Mouse (Mus musculus) ES-Bruce4 (cell line): ENCODE results near the gene Lrrn2.

ENCODE experiments used
- CTCF ChIP-seq: IDR thresholded peaks from one replicate; pipeline ENCODE4 v1.8.1; 2011; ENCODE audit warnings: low read depth, low read length
- POLR2A ChIP-seq: IDR thresholded peaks from one replicate; pipeline ENCODE4 v1.8.1; 2011; ENCODE audit warnings: low read length; ENCODE audit not compliant: insufficient read depth

DNA sequence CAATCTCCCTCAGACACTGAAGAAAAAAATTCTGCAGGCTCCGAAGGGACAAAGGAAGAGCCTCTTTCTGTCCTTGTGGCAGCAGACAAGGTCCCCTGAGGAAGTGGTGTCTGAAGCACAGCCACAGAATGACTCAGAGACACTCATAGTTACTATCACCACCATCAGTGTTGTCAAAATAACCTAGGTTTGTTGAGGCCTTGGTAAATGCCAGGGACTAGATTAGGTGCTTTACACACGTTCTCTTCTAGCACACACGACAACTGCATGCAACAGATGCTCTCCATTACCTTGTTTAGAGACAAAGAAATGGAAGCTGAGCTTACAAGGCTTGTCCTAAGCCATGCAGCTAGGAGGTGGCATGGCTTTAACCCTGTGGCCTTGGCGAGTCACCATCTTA lies 14.5 kb upstream of the Lrrn2 start:
- TF ChIP-seq CTCF (no peak), POLR2A (no peak)
